Mouse (Mus musculus): ENCODE measurements around the gene Tmem40. TPM values are rescaled to one million over a fixed set of nuclear protein-coding genes. Genes with fewer than 3 reads are reported as not detected.

Gene Tmem40
- total RNA-seq, 4 experiments from 2014 or later: 0.55 to 0.62 (median 0.59) TPM; not detected in 1

DNA sequence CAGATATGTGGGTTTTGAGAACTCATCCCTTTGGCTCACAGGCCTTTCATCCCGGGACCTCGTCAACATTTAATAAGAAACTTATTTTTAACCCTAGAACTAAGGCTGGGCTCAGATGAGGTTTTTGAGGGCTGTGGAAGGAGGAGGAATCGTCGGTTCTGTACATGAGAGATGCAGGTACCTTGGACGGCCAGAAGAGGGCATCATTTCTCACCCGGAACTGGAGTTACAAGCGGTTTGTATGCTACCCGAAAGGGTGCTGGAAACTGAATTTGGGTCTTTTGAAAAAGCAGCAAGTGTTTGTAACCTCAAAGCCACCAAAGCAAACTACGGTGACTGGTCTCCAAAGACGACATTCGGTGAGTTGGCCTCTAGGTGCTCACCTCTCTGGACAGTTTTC, 60.9 kb downstream of the Tmem40 start:
- no peak for DNase-seq (ENCODE audit: low spot score in 2 of 2)

- no peak for DNase-seq (ENCODE audit: low spot score in 2 of 2)
Measured at GRCm38 (mm10) chr6:115700778-115701177, 61.4 kb downstream of the Tmem40 start.

- DNase-seq (ENCODE audit: low spot score in 2 of 2): no peak
Measured at GRCm38 (mm10) chr6:115698699-115699098, 63.5 kb downstream of the Tmem40 start.

GRCm38 (mm10) chr6:115697739-115698558, 64.3 kb downstream of the Tmem40 start:
- no peak for DNase-seq (ENCODE audit: low spot score in 2 of 2)

GRCm38 (mm10) chr6:115696707-115697215, 65.4 kb downstream of the Tmem40 start:
- no peak for DNase-seq (ENCODE audit: low spot score in 2 of 2)

DNA sequence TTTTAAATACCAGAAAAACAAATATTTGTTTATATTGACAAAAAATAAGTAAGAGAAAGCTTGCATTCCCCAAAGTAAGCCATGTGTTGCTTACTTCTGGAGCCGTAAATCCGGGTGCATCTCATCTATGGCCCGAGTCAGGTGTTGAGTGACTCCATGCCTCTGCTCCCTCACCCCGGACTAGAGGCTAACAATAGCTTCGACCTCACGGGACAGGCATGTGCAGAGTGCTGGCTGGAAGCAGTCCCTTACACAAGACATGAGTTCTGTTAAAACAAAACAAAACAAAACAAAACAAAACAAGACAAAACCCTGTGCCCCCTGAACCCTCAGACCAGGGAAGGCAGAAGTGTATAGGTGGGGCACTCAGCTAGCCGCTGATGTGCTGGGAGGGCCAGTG, 67.1 kb downstream of the Tmem40 start:
- no peak for DNase-seq (ENCODE audit: low spot score in 2 of 2)

GRCm38 (mm10) chr6:115694441-115694842, 67.8 kb downstream of the Tmem40 start:
- DNase-seq (ENCODE audit: low spot score in 2 of 2): no peak

GRCm38 (mm10) chr6:115692963-115693730, 69.1 kb downstream of the Tmem40 start:
- no peak for DNase-seq (ENCODE audit: low spot score in 2 of 2)

DNA sequence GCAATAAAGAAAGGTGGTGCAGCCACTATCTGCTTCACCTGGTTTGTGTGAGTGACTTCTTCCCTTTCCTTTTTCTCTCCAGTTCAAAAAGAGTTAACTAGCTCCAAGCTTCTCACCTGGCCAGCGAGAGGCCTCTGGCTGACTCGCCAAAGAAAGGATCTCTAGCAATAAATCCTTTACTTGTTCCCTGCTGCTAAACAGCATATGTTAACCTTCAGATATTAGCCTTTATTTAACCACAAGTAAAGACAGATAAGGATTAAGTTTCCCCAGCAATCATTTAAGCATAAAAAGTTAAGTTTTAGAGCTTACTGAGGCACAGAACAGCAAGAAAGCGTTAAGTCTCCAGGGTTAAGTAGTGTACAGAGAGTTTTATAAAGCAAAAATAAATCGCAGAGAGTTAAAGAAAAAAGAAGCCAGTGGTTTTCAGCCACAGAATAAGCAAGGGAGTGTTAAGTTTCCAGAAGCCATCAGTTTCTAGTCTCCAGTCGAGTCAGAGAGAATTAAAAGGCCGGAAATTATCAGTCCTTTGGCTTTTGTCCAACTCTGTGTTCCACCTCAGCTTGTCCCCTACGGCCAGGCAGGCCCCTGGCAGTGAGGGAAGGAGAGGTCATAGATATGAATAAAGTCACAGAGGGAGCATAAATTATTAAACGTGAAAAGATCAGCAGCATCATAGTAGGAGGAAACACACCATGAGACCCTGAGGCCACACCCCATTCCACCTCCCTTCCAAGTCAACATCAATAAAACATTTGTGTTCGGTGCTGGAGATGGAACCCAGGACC, 69.9 kb downstream of the Tmem40 start:
- no peak for DNase-seq (ENCODE audit: low spot score in 2 of 2)

- no peak for DNase-seq (ENCODE audit: low spot score in 2 of 2)
Measured at GRCm38 (mm10) chr6:115690105-115690504, 72.1 kb downstream of the Tmem40 start.

GRCm38 (mm10) chr6:115688589-115688988, 73.6 kb downstream of the Tmem40 start:
- DNase-seq (ENCODE audit: low spot score in 2 of 2): no peak

DNA sequence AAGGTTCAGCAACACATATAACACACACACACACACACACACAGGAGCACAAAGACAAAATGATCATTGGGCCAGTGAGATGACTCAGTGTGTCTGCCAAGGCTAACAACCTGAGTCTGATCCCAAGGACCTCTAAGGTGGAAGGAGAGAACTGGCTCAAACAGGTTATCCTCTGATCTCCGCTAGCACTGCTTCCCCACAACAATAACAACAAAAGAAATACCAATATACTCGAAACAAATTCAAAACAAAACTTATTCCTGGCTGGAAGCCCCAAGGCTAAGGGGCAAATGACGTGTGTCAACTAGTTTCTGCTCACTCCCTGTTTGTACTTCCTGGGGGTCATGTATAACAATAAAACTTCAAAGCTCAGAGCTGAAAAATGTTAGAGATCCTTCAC, 74.5 kb downstream of the Tmem40 start:
- DNase-seq (ENCODE audit: low spot score in 2 of 2): no peak

- DNase-seq (ENCODE audit: low spot score in 2 of 2): no peak
Measured at GRCm38 (mm10) chr6:115684851-115685646, 77.2 kb downstream of the Tmem40 start.

DNA sequence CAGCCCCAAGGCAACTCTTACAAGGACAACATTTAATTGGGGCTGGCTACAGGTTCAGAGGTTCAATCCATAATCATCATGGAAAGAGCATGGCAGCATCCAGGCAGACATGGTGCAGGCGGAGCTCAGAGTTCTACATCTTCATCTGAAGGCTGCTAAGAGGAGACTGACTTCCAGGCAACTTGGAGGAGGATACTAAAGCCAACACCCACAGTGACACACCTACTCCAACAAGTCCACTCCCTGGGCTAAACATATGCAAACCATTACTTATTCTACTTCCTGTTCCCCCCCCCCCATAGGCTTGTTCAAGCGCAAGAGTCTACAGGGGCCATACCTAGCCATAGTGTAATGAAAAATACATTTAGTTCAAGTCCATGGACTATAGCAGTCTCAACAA, 77.9 kb downstream of the Tmem40 start:
- no peak for DNase-seq (ENCODE audit: low spot score in 2 of 2)

GRCm38 (mm10) chr6:115681066-115681465, 81.1 kb downstream of the Tmem40 start:
- no peak for DNase-seq (ENCODE audit: low spot score in 2 of 2)

Small RNA genes within 50 kb of the gene (microRNA-seq; reads per million reads assigned to microRNA genes)
- 0 reads per million in 2 experiments for gene Mir7660

Other genes with a start within 250 kb of the Tmem40 start
- gene Tsen2, start 217.7 kb downstream of the Tmem40 start, total RNA-seq (2022): 10 to 100 TPM; 26.6 to 37.1 (median 27.1) TPM
- not detected for gene Mkrn2os, start 169.8 kb downstream of the Tmem40 start, total RNA-seq (2022)
- 10 to 100 TPM; 33.8 to 37.8 (median 34.4) TPM for gene Mkrn2, start 160.5 kb downstream of the Tmem40 start, total RNA-seq (2022)
- gene Raf1, start 85.8 kb downstream of the Tmem40 start, total RNA-seq (2022): 100 to 1,000 TPM in 1 of 4 experiments, 10 to 100 TPM in 3; 78.9 to 102 (median 84.5) TPM
- 1 to 10 TPM; 2.5 to 4.7 (median 3.4) TPM for gene Cand2, start 12.1 kb upstream of the Tmem40 start, total RNA-seq (2022)
- gene Rpl32, start 46.3 kb upstream of the Tmem40 start, total RNA-seq (2022): 100 to 1,000 TPM; 486 to 663 (median 564) TPM
- 1 to 10 TPM; 4.3 to 5.7 (median 5.4) TPM for gene Efcab12, start 76.0 kb upstream of the Tmem40 start, total RNA-seq (2022)
- gene Mbd4, start 91.0 kb upstream of the Tmem40 start, total RNA-seq (2022): 1 to 10 TPM; 5.7 to 7.3 (median 6.6) TPM
- gene Ift122, start 91.1 kb upstream of the Tmem40 start, total RNA-seq (2022): 10 to 100 TPM; 26.3 to 37.8 (median 30.0) TPM
- gene Rho, start 169.3 kb upstream of the Tmem40 start, total RNA-seq (2022): 1 to 10 TPM in 1 of 4 experiments, under 1 TPM in 3; 0.45 to 1.7 (median 0.72) TPM
- gene H1foo, start 182.5 kb upstream of the Tmem40 start, total RNA-seq (2022): not detected
- 10 to 100 TPM; 17.9 to 35.6 (median 31.1) TPM for gene Plxnd1, start 232.6 kb upstream of the Tmem40 start, total RNA-seq (2022)